Mouse (Mus musculus) C2C12 (cell line): ENCODE measurements around the gene Apex1.

Experiments used
- CEBPB ChIP-seq: IDR thresholded peaks from one replicate; pipeline ENCODE4 v1.6.1; 2011; ENCODE audit warnings: low read depth, mild to moderate bottlenecking, control low read depth, moderate library complexity
- CTCF ChIP-seq: IDR thresholded peaks from one replicate; pipeline ENCODE4 v1.5.1; 2011; ENCODE audit not compliant: control insufficient read depth, insufficient read depth, insufficient read length
- MYOG ChIP-seq: IDR thresholded peaks from one replicate; pipeline ENCODE4 v1.6.1; 2011; ENCODE audit not compliant: control insufficient read depth, insufficient read length; ENCODE audit errors: extremely low read depth

DNA sequence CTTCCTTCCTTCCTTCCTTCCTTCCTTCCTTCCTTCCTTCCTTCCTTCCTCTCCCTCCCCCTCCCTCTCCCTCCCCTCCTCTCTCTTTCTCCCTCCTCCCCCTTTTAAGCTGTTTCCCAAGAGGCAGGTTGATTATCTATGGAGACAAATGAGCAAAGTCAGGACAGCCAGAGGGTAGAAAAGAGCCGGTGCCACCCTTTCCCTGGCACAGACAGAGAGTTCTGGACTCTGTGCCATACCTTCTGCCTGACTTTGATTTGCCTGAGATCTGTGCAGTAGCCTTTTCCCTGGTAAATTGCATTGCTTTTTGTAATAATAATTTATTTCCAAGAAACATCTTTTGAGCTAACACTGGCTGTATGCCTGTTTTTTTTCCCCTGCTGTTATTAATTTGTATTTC is 44.3 kb downstream of the Apex1 start:
- TF ChIP-seq MYOG, result no peak
- TF ChIP-seq CEBPB, result no peak
- no peak for TF ChIP-seq CTCF
